7 mouse cellular contexts compared by ENCODE assay signal in the genomic region with DNA sequence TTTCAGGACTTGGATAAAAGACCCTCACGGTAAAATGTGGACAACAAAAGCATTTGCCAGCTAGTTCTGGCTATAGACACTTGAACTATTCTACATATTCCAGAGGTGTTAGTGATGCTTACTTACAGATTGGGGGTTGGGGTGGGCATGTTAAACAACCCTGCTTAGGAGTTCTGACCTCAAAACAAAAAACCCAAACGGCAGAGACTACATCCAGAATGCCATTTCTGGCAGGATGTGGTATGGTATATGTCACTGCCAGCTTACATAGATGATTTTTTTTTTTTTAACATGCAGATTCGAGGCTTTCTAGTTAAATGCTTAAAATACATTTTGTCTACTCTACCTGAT. TPM values are rescaled to one million over a fixed set of nuclear protein-coding genes. Genes with fewer than 3 reads are reported as not detected.
DNase-seq lines count a peak whose midpoint lies in the region; ATAC-seq lines count a peak whose summit lies in the region.

No protein-coding gene starts in this region.

- WGBS in embryonic facial prominence, embryonic 12.5 days, result 9% methylated on average over 3 of the region's 3 CpGs
- WGBS in intestine, embryonic 16.5 days, result 6% methylated on average over 3 of the region's 3 CpGs
- 12% methylated on average over 3 of the region's 3 CpGs for whole genome bisulfite sequencing in neural tube, embryonic 13.5 days

- H3K9me3 ChIP-seq in embryonic facial prominence, embryonic 12.5 days, result no peaks in the 10 kb centered on the region
- H3K9me3 ChIP-seq in intestine, embryonic 16.5 days (ENCODE audit: control insufficient read depth, low read length), result no peaks in the 10 kb centered on the region
- no peaks in the 10 kb centered on the region for H3K9me3 ChIP-seq in neural tube, embryonic 13.5 days

- no peaks in the 10 kb centered on the region for H3K27me3 ChIP-seq in embryonic facial prominence, embryonic 12.5 days
- H3K27me3 ChIP-seq in intestine, embryonic 16.5 days (replicated peaks; ENCODE audit: control insufficient read depth, insufficient read depth, low read length), result no peaks in the 10 kb centered on the region
- H3K27me3 ChIP-seq in neural tube, embryonic 13.5 days, result no peaks in the 10 kb centered on the region

- H3K36me3 ChIP-seq in embryonic facial prominence, embryonic 12.5 days, result no peaks in the 10 kb centered on the region
- H3K36me3 ChIP-seq in intestine, embryonic 16.5 days (ENCODE audit: control insufficient read depth, insufficient read depth, low read length), result no peaks in the 10 kb centered on the region
- no peaks in the 10 kb centered on the region for H3K36me3 ChIP-seq in neural tube, embryonic 13.5 days

- peak overlapping the region; percentile 94 for H3K4me3 ChIP-seq in embryonic facial prominence, embryonic 12.5 days
- peak overlapping the region; percentile 92 for H3K4me3 ChIP-seq in intestine, embryonic 16.5 days (ENCODE audit: low read length)
- peak overlapping the region; percentile 95 for H3K4me3 ChIP-seq in neural tube, embryonic 13.5 days

- H3K4me1 ChIP-seq in embryonic facial prominence, embryonic 12.5 days, result peaks cover 11% of the 10 kb centered on the region
- H3K4me1 ChIP-seq in intestine, embryonic 16.5 days (ENCODE audit: control insufficient read depth, insufficient read depth, low read length), result peaks cover 9% of the 10 kb centered on the region
- H3K4me1 ChIP-seq in neural tube, embryonic 13.5 days (replicated peaks), result peaks cover 45% of the 10 kb centered on the region

- intact Hi-C loops in left cerebral cortex, postnatal 4 days (cut with DNase I), result no loop called here

- peak overlapping the region; percentile 100; the same call in 1 of the 2 replicates for H3K9ac ChIP-seq in embryonic facial prominence, embryonic 12.5 days
- peak overlapping the region; percentile 100 for H3K9ac ChIP-seq in intestine, embryonic 16.5 days (ENCODE audit: low read depth, low read length)
- peak overlapping the region; percentile 100 for H3K9ac ChIP-seq in neural tube, embryonic 13.5 days

- ATAC-seq in embryonic facial prominence, embryonic 12.5 days (ENCODE audit: insufficient number of reproducible peaks, insufficient read depth, low FRiP score, low TSS enrichment), result no peak
- ATAC-seq in intestine, embryonic 16.5 days, result no peak
- ATAC-seq in neural tube, embryonic 13.5 days (ENCODE audit: low read depth), result no peak

- peak; percentile 58 for DNase-seq in 3T3-L1 (ENCODE audit: low read depth, low spot score)
- DNase-seq in B cell, adult 2 months, result peak; percentile 45
- DNase-seq in left cerebral cortex, postnatal 4 days, result no peak
- no peak for DNase-seq in layer of hippocampus, postnatal 10 days (ENCODE audit: low spot score in 2 of 2)

- no peak overlapping the region for H3K27ac ChIP-seq in embryonic facial prominence, embryonic 12.5 days
- no peak overlapping the region for H3K27ac ChIP-seq in intestine, embryonic 16.5 days (ENCODE audit: low read length)
- H3K27ac ChIP-seq in neural tube, embryonic 13.5 days (replicated peaks), result peak overlapping the region; percentile 100

- H3K4me2 ChIP-seq in embryonic facial prominence, embryonic 12.5 days (replicated peaks), result peak overlapping the region; percentile 69
- H3K4me2 ChIP-seq in intestine, embryonic 16.5 days (ENCODE audit: low read depth, low read length), result peak overlapping the region; percentile 83
- peak overlapping the region; percentile 82 for H3K4me2 ChIP-seq in neural tube, embryonic 13.5 days

RNA-seq across cellular contexts. Expression of gene Rbm33, which starts 1.0 kb away (rescaled TPM):
- 16.0 and 17.6 TPM in 2 replicates for polyA plus RNA-seq in embryonic facial prominence, embryonic 12.5 days (2016; fragmentation: Nextera tagmentation; extraction: Ambion mirVana)
- polyA plus RNA-seq in intestine, embryonic 16.5 days (2015; fragmentation: Nextera tagmentation; extraction: Ambion mirVana), result 6.5 and 6.8 TPM in 2 replicates
- polyA plus RNA-seq in neural tube, embryonic 13.5 days (2015; fragmentation: Nextera tagmentation; extraction: Ambion mirVana), result 13.2 and 21.4 TPM in 2 replicates
- total RNA-seq in left cerebral cortex, postnatal 4 days (2021), result 10 to 100 TPM; 68.5 to 78.5 TPM
- 10 to 100 TPM; 53.5 to 69.9 TPM for total RNA-seq in layer of hippocampus, postnatal 10 days (2021)

Comparison
In these comparisons a context has a peak if more than half of its experiments do, and no peak if none do; other contexts are left out.
1. DNase-seq: peak in 3T3-L1 (single experiment) and B cell, adult 2 months (2 of 2); none in left cerebral cortex, postnatal 4 days (single experiment) and layer of hippocampus, postnatal 10 days (0 of 2).
2. Peak in every context shown above with its lines, with median percentiles within 50 percentile points of each other: H3K4me2 ChIP-seq, H3K4me3 ChIP-seq and H3K9ac ChIP-seq.